Mouse (Mus musculus): ENCODE measurements at regions not wholly inside any gene's neighbourhood (a gene's known extent, or its start where the extent isn't known, plus 50 kb on each side); places are given as distances from the start of the nearest gene placed in this dataset.
"Not testable (repeated sequence)": the region's sequence is repeated elsewhere in the genome, so short reads cannot be mapped to it uniquely, and the experiment has no call there.

DNA sequence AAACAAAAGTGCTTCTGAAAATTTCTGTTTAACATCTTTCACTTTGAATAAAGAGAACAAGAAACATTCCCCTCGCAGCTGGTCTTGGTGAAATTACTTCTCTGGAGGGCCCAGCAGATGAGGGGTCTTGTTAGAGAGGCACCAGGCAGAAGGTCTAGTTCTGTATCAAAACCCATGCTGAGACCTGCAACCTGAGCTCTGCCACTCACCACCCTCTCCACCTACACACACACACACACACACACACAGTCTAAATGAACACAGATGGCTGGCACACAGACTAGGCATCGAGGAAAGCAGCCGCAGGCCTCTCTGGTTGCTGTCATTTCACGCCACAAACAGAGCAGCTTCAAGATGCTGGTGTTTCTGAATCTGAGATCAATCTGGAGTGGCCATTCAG lies 147.1 kb upstream of the Slc25a13 start:
- TF ChIP-seq ZKSCAN1 (IDR thresholded peaks at IDR 0.05; ENCODE audit: low read depth, low read length) (no peak), CHD1 (IDR thresholded peaks at IDR 0.05; ENCODE audit: low read depth, low read length) (no peak), MAX (IDR thresholded peaks at IDR 0.05; ENCODE audit: low read length) (no peak), MAFK (IDR thresholded peaks at IDR 0.05; ENCODE audit: borderline replicate concordance, low read depth, low read length) (no peak)
- H3K9me3 ChIP-seq (replicated peaks; ENCODE audit: insufficient read depth, low read length), result no peaks in the 10 kb centered on the region
- no peak overlapping the region for H3K4me3 ChIP-seq (ENCODE audit: control insufficient read depth in 1 of 2, insufficient read depth in 1 of 2, low read depth in 2 of 2, low read length in 2 of 2)
- H3K27ac ChIP-seq (ENCODE audit: control insufficient read depth, low read depth, low read length), result no peak overlapping the region
- H3K79me2 ChIP-seq (ENCODE audit: control insufficient read depth, insufficient read depth, low read length, poor library complexity), result no peaks in the 10 kb centered on the region
- H3K36me3 ChIP-seq (ENCODE audit: control insufficient read depth in 1 of 2, insufficient read depth in 2 of 2, low read length in 2 of 2), result no peaks in the 10 kb centered on the region
- H3K9ac ChIP-seq (ENCODE audit: control insufficient read depth, low read depth, low read length, poor library complexity, severe bottlenecking), result no peak overlapping the region
- no peaks in the 10 kb centered on the region for H3K4me1 ChIP-seq (ENCODE audit: control insufficient read depth in 1 of 2, insufficient read depth in 2 of 2, low read length in 2 of 2)
- H3K27me3 ChIP-seq (ENCODE audit: control insufficient read depth in 1 of 2, insufficient read depth in 2 of 2, low read length in 2 of 2), result no peaks in the 10 kb centered on the region
- DNase-seq (ENCODE audit: low read depth, low spot score), result no peak

DNA sequence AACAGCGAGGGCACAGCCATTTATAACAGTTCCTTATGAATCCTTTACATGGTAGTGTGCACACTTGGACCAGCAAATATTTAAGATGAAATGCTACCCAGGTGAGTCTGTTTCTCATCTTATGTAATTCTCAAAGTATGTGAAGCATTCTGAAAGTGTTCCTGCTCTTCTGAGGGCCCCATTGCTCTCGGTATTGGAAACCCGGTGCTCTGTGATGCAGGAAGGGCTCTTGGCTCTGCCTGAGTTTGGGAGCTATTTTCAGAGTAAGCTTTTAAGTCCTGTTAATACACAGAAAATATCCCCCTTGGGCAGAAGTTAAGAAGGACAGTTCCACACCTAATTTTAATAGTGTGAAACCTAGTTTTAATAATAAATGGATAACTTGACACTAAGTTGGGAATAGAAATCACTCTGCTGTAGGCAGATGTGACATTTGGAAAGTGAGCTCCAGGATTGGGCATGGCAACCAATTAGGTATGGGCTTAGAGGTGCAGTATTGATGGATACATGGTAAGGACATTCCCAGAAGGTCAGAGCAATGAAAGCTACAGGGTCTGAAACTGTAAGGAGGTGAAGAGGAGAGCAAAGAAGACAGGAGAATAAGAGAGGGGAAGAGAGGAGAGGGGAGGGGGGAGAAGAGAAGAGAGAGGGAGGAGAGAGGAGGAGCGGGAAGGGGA lies 145.8 kb upstream of the Slc25a13 start:
- no peaks in the 10 kb centered on the region for H3K79me2 ChIP-seq (ENCODE audit: control insufficient read depth, insufficient read depth, low read length, poor library complexity)
- TF ChIP-seq MEF2A (IDR thresholded peaks at IDR 0.05; ENCODE audit: extremely low read depth, insufficient replicate concordance, low read depth, low read length, poor library complexity, severe bottlenecking) (no peak), MAZ (IDR thresholded peaks at IDR 0.05; ENCODE audit: low read depth, low read length) (no peak), ZMIZ1 (IDR thresholded peaks at IDR 0.05; ENCODE audit: low read depth, low read length) (no peak), SMC3 (IDR thresholded peaks at IDR 0.05; ENCODE audit: low read depth, low read length) (no peak), GABPA (IDR thresholded peaks at IDR 0.05; ENCODE audit: low read depth, low read length) (no peak), ELF1 (IDR thresholded peaks at IDR 0.05; ENCODE audit: low read depth, low read length) (no peak), HCFC1 (IDR thresholded peaks at IDR 0.05; ENCODE audit: low read depth, low read length) (no peak), CHD2 (IDR thresholded peaks at IDR 0.05; ENCODE audit: low read length) (no peak), CHD1 (IDR thresholded peaks at IDR 0.05; ENCODE audit: low read depth, low read length) (no peak), ETS1 (IDR thresholded peaks at IDR 0.05; ENCODE audit: low read depth, low read length) (no peak), TCF12 (IDR thresholded peaks at IDR 0.05; ENCODE audit: low read depth, low read length) (no peak), POLR2AphosphoS2 (IDR thresholded peaks at IDR 0.05; ENCODE audit: low read length) (no peak), ZC3H11A (IDR thresholded peaks at IDR 0.05; ENCODE audit: low read depth, low read length) (no peak), POLR2AphosphoS5 (IDR thresholded peaks at IDR 0.05; ENCODE audit: borderline replicate concordance, low read depth, low read length) (no peak), MAX (IDR thresholded peaks at IDR 0.05; ENCODE audit: low read length) (no peak), E2F4 (IDR thresholded peaks at IDR 0.05; ENCODE audit: borderline replicate concordance, low read depth, low read length) (no peak), NELFE (IDR thresholded peaks at IDR 0.05; ENCODE audit: low read depth, low read length) (no peak)
- no peak overlapping the region for H3K27ac ChIP-seq (ENCODE audit: control insufficient read depth, low read depth, low read length)
- no peak overlapping the region for H3K4me3 ChIP-seq (ENCODE audit: control insufficient read depth in 1 of 2, insufficient read depth in 1 of 2, low read depth in 2 of 2, low read length in 2 of 2)
- H3K9ac ChIP-seq (ENCODE audit: control insufficient read depth, low read depth, low read length, poor library complexity, severe bottlenecking), result no peak overlapping the region
- no peaks in the 10 kb centered on the region for H3K27me3 ChIP-seq (ENCODE audit: control insufficient read depth in 1 of 2, insufficient read depth in 2 of 2, low read length in 2 of 2)
- no peaks in the 10 kb centered on the region for H3K4me1 ChIP-seq (ENCODE audit: control insufficient read depth in 1 of 2, insufficient read depth in 2 of 2, low read length in 2 of 2)
- no peaks in the 10 kb centered on the region for H3K36me3 ChIP-seq (ENCODE audit: control insufficient read depth in 1 of 2, insufficient read depth in 2 of 2, low read length in 2 of 2)
- H3K9me3 ChIP-seq (replicated peaks; ENCODE audit: insufficient read depth, low read length), result no peaks in the 10 kb centered on the region
- no peak for DNase-seq (ENCODE audit: low read depth, low spot score)

DNA sequence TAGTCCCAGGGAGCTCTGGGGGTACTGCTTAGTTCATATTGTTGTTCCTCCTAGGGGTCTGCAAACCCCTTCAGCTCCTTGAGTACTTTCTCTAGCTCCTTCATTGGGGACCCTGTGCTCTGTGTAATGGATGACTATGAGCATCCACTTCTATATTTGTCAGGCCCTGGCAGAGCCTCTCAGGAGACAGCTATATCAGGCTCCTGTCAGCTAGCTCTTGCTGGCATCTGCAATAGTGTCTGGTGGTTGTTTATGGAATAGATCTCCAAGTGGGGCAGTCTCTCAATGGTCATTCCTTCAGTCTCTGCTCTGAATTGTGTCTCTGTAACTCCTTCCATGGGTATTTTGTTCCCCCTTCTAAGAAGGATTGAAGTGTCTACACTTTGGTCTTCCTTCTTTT lies 144.2 kb upstream of the Slc25a13 start:
- H3K79me2 ChIP-seq (ENCODE audit: control insufficient read depth, insufficient read depth, low read length, poor library complexity); DNase-seq (ENCODE audit: low read depth, low spot score); H3K4me1 ChIP-seq (ENCODE audit: control insufficient read depth in 1 of 2, insufficient read depth in 2 of 2, low read length in 2 of 2); H3K9ac ChIP-seq (ENCODE audit: control insufficient read depth, low read depth, low read length, poor library complexity, severe bottlenecking); H3K27me3 ChIP-seq (ENCODE audit: control insufficient read depth in 1 of 2, insufficient read depth in 2 of 2, low read length in 2 of 2); H3K27ac ChIP-seq (ENCODE audit: control insufficient read depth, low read depth, low read length); H3K4me3 ChIP-seq (ENCODE audit: control insufficient read depth in 1 of 2, insufficient read depth in 1 of 2, low read depth in 2 of 2, low read length in 2 of 2); H3K36me3 ChIP-seq (ENCODE audit: control insufficient read depth in 1 of 2, insufficient read depth in 2 of 2, low read length in 2 of 2); H3K9me3 ChIP-seq (replicated peaks; ENCODE audit: insufficient read depth, low read length): not testable (repeated sequence)

All from MEL (cell line).